ENCODE assay signal across 9 mouse cellular contexts in genomic region chr19:9836581-9837340, GRCm38 (mm10). TPM values are rescaled to one million over a fixed set of nuclear protein-coding genes. Genes with fewer than 3 reads are reported as not detected.
DNase-seq lines count a peak whose midpoint lies in the region; ATAC-seq and TF ChIP-seq lines count a peak whose summit lies in the region.
"Not testable (repeated sequence)": the region's sequence is repeated elsewhere in the genome, so short reads cannot be mapped to it uniquely, and the experiment has no call there.
"Had no signal": no experiment of that assay in that cellular context is flagged by ENCODE, and none has a peak within 500 bp of the region (broad histone marks: within the 10 kb centered on the region; RNA-seq: fewer than 3 reads in every experiment).

No protein-coding gene starts in this region.

- H3K9me3 ChIP-seq in forebrain, embryonic 16.5 days (ENCODE audit: control insufficient read depth, low read length); kidney, postnatal 0 days (replicated peaks; ENCODE audit: low read length); limb, embryonic 12.5 days; midbrain, embryonic 12.5 days: not testable (repeated sequence)

- peak overlapping the region; percentile 33 for H3K4me3 ChIP-seq in forebrain, embryonic 16.5 days (replicated peaks; ENCODE audit: low read length)
- 0 out of 2 replicates have a peak overlapping the region, but pooled peaks have one; percentile 13 for H3K4me3 ChIP-seq in kidney, postnatal 0 days (replicated peaks; ENCODE audit: low read depth, low read length)
- H3K4me3 ChIP-seq in limb, embryonic 12.5 days (replicated peaks): peak overlapping the region; percentile 32
- H3K4me3 ChIP-seq in midbrain, embryonic 12.5 days: peak overlapping the region; percentile 35

- TF ChIP-seq CTCF in kidney, postnatal 0 days (IDR thresholded peaks at IDR 0.05; ENCODE audit: low read depth): peak; percentile 60

- H3K4me1 ChIP-seq in forebrain, embryonic 16.5 days (replicated peaks; ENCODE audit: control insufficient read depth, insufficient read depth, low read length); kidney, postnatal 0 days (replicated peaks; ENCODE audit: insufficient read depth, low read length); limb, embryonic 12.5 days (replicated peaks); midbrain, embryonic 12.5 days: not testable (repeated sequence)

- DNase-seq in B cell, adult 2 months: peak; percentile 56 to 66
- DNase-seq in cerebellum, adult 11-12 months: peak; percentile 7
- DNase-seq in heart, postnatal 10 days: peak; percentile 63 to 66
- peak; percentile 12 for DNase-seq in kidney, postnatal 0 days (ENCODE audit: low spot score)
- peak; percentile 11 for DNase-seq in skeletal muscle tissue, adult 2 months (ENCODE audit: low read depth, low spot score)

- peak overlapping the region; percentile 34 for H3K4me2 ChIP-seq in forebrain, embryonic 16.5 days (ENCODE audit: low read length)
- H3K4me2 ChIP-seq in kidney, postnatal 0 days (ENCODE audit: low read length): peak overlapping the region; percentile 36; the same call in 1 of the 2 replicates
- peak overlapping the region; percentile 37; the same call in 1 of the 2 replicates for H3K4me2 ChIP-seq in limb, embryonic 12.5 days
- peak overlapping the region; percentile 37; the same call in 1 of the 2 replicates for H3K4me2 ChIP-seq in midbrain, embryonic 12.5 days (replicated peaks)

- peak; percentile 98 for ATAC-seq in forebrain, embryonic 16.5 days
- ATAC-seq in kidney, postnatal 0 days (replicated peaks; ENCODE audit: low FRiP score, low read depth): peak; percentile 87
- ATAC-seq in limb, embryonic 12.5 days (ENCODE audit: insufficient number of reproducible peaks, insufficient read depth, low FRiP score, low TSS enrichment, low read depth): peak; percentile 87
- peak; percentile 94 for ATAC-seq in midbrain, embryonic 12.5 days (ENCODE audit: low FRiP score, low read depth)

- intact Hi-C loops in heart, postnatal 10 days (cut with DNase I): not testable (repeated sequence)

- not testable (repeated sequence) for H3K9ac ChIP-seq in forebrain, embryonic 16.5 days (replicated peaks; ENCODE audit: low read depth, low read length); kidney, postnatal 0 days (ENCODE audit: low read depth, low read length); limb, embryonic 12.5 days (replicated peaks); midbrain, embryonic 12.5 days (replicated peaks)

- not testable (repeated sequence) for H3K27me3 ChIP-seq in forebrain, embryonic 16.5 days (replicated peaks; ENCODE audit: control insufficient read depth, insufficient read depth, low read length); kidney, postnatal 0 days (ENCODE audit: insufficient read depth, low read length); limb, embryonic 12.5 days; midbrain, embryonic 12.5 days

- H3K27ac ChIP-seq in forebrain, embryonic 16.5 days (ENCODE audit: low read length); limb, embryonic 12.5 days; midbrain, embryonic 12.5 days (replicated peaks): not testable (repeated sequence)
- 0 out of 2 replicates have a peak overlapping the region, but pooled peaks have one; percentile 50 for H3K27ac ChIP-seq in kidney, postnatal 0 days

- not testable (repeated sequence) for H3K36me3 ChIP-seq in forebrain, embryonic 16.5 days (ENCODE audit: control insufficient read depth, insufficient read depth); kidney, postnatal 0 days (ENCODE audit: insufficient read depth, low read length); limb, embryonic 12.5 days; midbrain, embryonic 12.5 days

- WGBS in forebrain, embryonic 16.5 days: 12% methylated on average over 18 of the region's 21 CpGs
- WGBS in kidney, postnatal 0 days: 17% methylated on average over 18 of the region's 21 CpGs
- WGBS in limb, embryonic 12.5 days: 20% methylated on average over 18 of the region's 21 CpGs
- WGBS in midbrain, embryonic 12.5 days: 23% methylated on average over 18 of the region's 21 CpGs

RNA-seq across cellular contexts. Expression of gene Scgb2a2, which starts 10.6 kb away (rescaled TPM):
- not detected in 2 replicates for polyA plus RNA-seq in forebrain, embryonic 16.5 days (2015; fragmentation: Nextera tagmentation; extraction: Ambion mirVana)
- not detected for total RNA-seq in heart, postnatal 10 days (2021)
- polyA plus RNA-seq in kidney, postnatal 0 days (2015; fragmentation: Nextera tagmentation; extraction: Ambion mirVana): not detected in 2 replicates
- polyA plus RNA-seq in limb, embryonic 12.5 days (2016; fragmentation: Nextera tagmentation; extraction: Ambion mirVana): not detected in 2 replicates
- polyA plus RNA-seq in midbrain, embryonic 12.5 days (2016; fragmentation: Nextera tagmentation; extraction: Ambion mirVana): not detected in 2 replicates
- polyA plus RNA-seq: urinary bladder, adult 2 months had no signal

Comparison
In these comparisons a context has a peak if more than half of its experiments do, and no peak if none do; other contexts are left out.
1. DNase-seq: peak in every context shown above with its lines; median percentile 64 in heart, postnatal 10 days; 61 in B cell, adult 2 months; 12 in kidney, postnatal 0 days; 11 in skeletal muscle tissue, adult 2 months; 7 in cerebellum, adult 11-12 months.